Comparison of ENCODE assay signal across 12 mouse cellular contexts in genomic region chr6:52972138-52972537, GRCm38 (mm10).
A peak's percentile ranks its signal among the peaks of the same experiment; 100 is the strongest.
DNase-seq lines count a peak whose midpoint lies in the region; ATAC-seq lines count a peak whose summit lies in the region.
"Had no signal": no experiment of that assay in that cellular context is flagged by ENCODE, and none has a peak within 500 bp of the region (broad histone marks: within the 10 kb centered on the region; RNA-seq: fewer than 3 reads in every experiment).

No protein-coding gene starts in this region.

- peak; percentile 74 for ATAC-seq in common myeloid progenitor, adult 5-6 weeks (replicated peaks; ENCODE audit: low read depth, poor library complexity, severe bottlenecking)
- ATAC-seq: midbrain, embryonic 13.5 days had no signal

- peak; percentile 50 to 58 for DNase-seq in cerebellum, postnatal 10 days
- no peak for DNase-seq in cerebellum, adult 18-20 months
- DNase-seq in kidney, postnatal 10 days = peak; percentile 33
- no peak for DNase-seq in kidney, adult 18-20 months
- peak; percentile 28 for DNase-seq in 416B (ENCODE audit: low read depth)
- DNase-seq in yolk sac, embryonic 10.5 days (ENCODE audit: low spot score) = no peak
- no peak for DNase-seq in urinary bladder, postnatal 10 days (ENCODE audit: low spot score)
- DNase-seq: B cell, adult 2 months; cerebellum, postnatal 36 days; kidney, adult 8-10 months had no signal

Comparison
In these comparisons a context has a peak if more than half of its experiments do, and no peak if none do; other contexts are left out.
1. DNase-seq: peak in cerebellum, postnatal 10 days (2 of 2), kidney, postnatal 10 days (single experiment) and 416B (single experiment); none in cerebellum, adult 18-20 months (0 of 2), kidney, adult 18-20 months (single experiment), yolk sac, embryonic 10.5 days (single experiment) and urinary bladder, postnatal 10 days (single experiment).